Mouse (Mus musculus) heart, adult 18-20 months (tissue): ENCODE results near the gene Nt5dc3. TPM values are rescaled to one million over a fixed set of nuclear protein-coding genes. Genes with fewer than 3 reads are reported as not detected.

Experiments used
- DNase-seq, 2 experiments: peaks; one replicate each; pipeline ENCODE4 v3.0.0; 2021 to 2022; ENCODE audit warnings: mixed read lengths in 1 of 2
- total RNA-seq, 2 experiments: library from RNA; stranded (reverse); gene quantifications; 2 replicates each; pipeline ENCODE4 v1.2.3; 2021

Gene Nt5dc3
- total RNA-seq, 2 experiments from 2014 or later: 33.7 to 35.6 TPM

- DNase-seq: peak in 1 of 2 experiments; percentile 49
Measured at GRCm38 (mm10) chr10:86814292-86815131, 35.7 kb downstream of the Nt5dc3 start.

- no peak for DNase-seq
Measured at GRCm38 (mm10) chr10:86815133-86815532, 36.3 kb downstream of the Nt5dc3 start.

GRCm38 (mm10) chr10:86819649-86820165 is 40.9 kb downstream of the Nt5dc3 start:
- DNase-seq: peak; percentile 64

GRCm38 (mm10) chr10:86821014-86821413 is 42.2 kb downstream of the Nt5dc3 start:
- no peak for DNase-seq

- DNase-seq: no peak
Measured at GRCm38 (mm10) chr10:86824093-86824492, 45.3 kb downstream of the Nt5dc3 start.

- no peak for DNase-seq
Measured at GRCm38 (mm10) chr10:86824871-86825270, 46.1 kb downstream of the Nt5dc3 start.

- DNase-seq: peak; percentile 86 to 87
Measured at GRCm38 (mm10) chr10:86825871-86826522, 47.2 kb downstream of the Nt5dc3 start.

- DNase-seq: no peak
Measured at GRCm38 (mm10) chr10:86826929-86827328, 48.1 kb downstream of the Nt5dc3 start.

GRCm38 (mm10) chr10:86828221-86829135 is 49.7 kb downstream of the Nt5dc3 start:
- DNase-seq: no peak

- no peak for DNase-seq
Measured at GRCm38 (mm10) chr10:86829515-86829914, 50.7 kb downstream of the Nt5dc3 start.

GRCm38 (mm10) chr10:86836784-86837183 is 58.0 kb downstream of the Nt5dc3 start:
- no peak for DNase-seq

GRCm38 (mm10) chr10:86838827-86839226 is 60.0 kb downstream of the Nt5dc3 start:
- no peak for DNase-seq

GRCm38 (mm10) chr10:86842659-86843058 is 63.9 kb downstream of the Nt5dc3 start:
- DNase-seq: no peak

GRCm38 (mm10) chr10:86846926-86847467 is 68.2 kb downstream of the Nt5dc3 start:
- DNase-seq: no peak

GRCm38 (mm10) chr10:86849087-86849486 is 70.3 kb downstream of the Nt5dc3 start:
- no peak for DNase-seq

GRCm38 (mm10) chr10:86849508-86849907 is 70.7 kb downstream of the Nt5dc3 start:
- peak in 1 of 2 experiments; percentile 34 for DNase-seq

GRCm38 (mm10) chr10:86852160-86852559 is 73.4 kb downstream of the Nt5dc3 start:
- no peak for DNase-seq

- no peak for DNase-seq
Measured at GRCm38 (mm10) chr10:86853433-86853832, 74.6 kb downstream of the Nt5dc3 start.

GRCm38 (mm10) chr10:86860396-86860795 is 81.6 kb downstream of the Nt5dc3 start:
- DNase-seq: no peak

- no peak for DNase-seq
Measured at GRCm38 (mm10) chr10:86862496-86862895, 83.7 kb downstream of the Nt5dc3 start.

- DNase-seq: no peak
Measured at GRCm38 (mm10) chr10:86863429-86863828, 84.6 kb downstream of the Nt5dc3 start.

GRCm38 (mm10) chr10:86872121-86872520 is 93.3 kb downstream of the Nt5dc3 start:
- DNase-seq: no peak
